Mouse (Mus musculus) testis, postnatal 10 days (tissue): ENCODE results near the gene Tmem243.

Source experiments
- DNase-seq: peaks from one replicate; pipeline ENCODE4 v3.0.0; 2021; ENCODE audit warnings: low spot score

The Tmem243 gene

GRCm38 (mm10) chr5:9100207-9100848 is at the start of gene Tmem243:
Tmem243 (plus strand) TSS chr5:9100668.
- peak; percentile 88 for DNase-seq

GRCm38 (mm10) chr5:9056020-9056660 is 44.3 kb upstream of the Tmem243 start:
- peak; percentile 67 for DNase-seq

- no peak for DNase-seq
These were observed 43.1 kb upstream of the Tmem243 start for GRCm38 (mm10) chr5:9057277-9057879.

GRCm38 (mm10) chr5:9059303-9060023 is 41.0 kb upstream of the Tmem243 start:
- no peak for DNase-seq

- DNase-seq: no peak
These were observed 40.2 kb upstream of the Tmem243 start for GRCm38 (mm10) chr5:9060228-9060627.

- DNase-seq: no peak
These were observed 36.3 kb upstream of the Tmem243 start for GRCm38 (mm10) chr5:9064217-9064616.

GRCm38 (mm10) chr5:9068886-9069285 is 31.6 kb upstream of the Tmem243 start:
- DNase-seq: no peak

- DNase-seq: no peak
These were observed 30.8 kb upstream of the Tmem243 start for GRCm38 (mm10) chr5:9069599-9070209.

- DNase-seq: no peak
These were observed 29.1 kb upstream of the Tmem243 start for GRCm38 (mm10) chr5:9071360-9071759.

- DNase-seq: no peak
These were observed 27.2 kb upstream of the Tmem243 start for GRCm38 (mm10) chr5:9073177-9073854.

- DNase-seq: no peak
These were observed 20.5 kb upstream of the Tmem243 start for GRCm38 (mm10) chr5:9079773-9080501.

GRCm38 (mm10) chr5:9086924-9087719 is 13.3 kb upstream of the Tmem243 start:
- no peak for DNase-seq

- DNase-seq: no peak
These were observed 9.9 kb upstream of the Tmem243 start for GRCm38 (mm10) chr5:9090493-9091106.

GRCm38 (mm10) chr5:9092716-9093115 is 7.8 kb upstream of the Tmem243 start:
- DNase-seq: no peak

GRCm38 (mm10) chr5:9093490-9093889 is 7.0 kb upstream of the Tmem243 start:
- no peak for DNase-seq

- peak; percentile 69 for DNase-seq
These were observed 657 bp downstream of the Tmem243 start for GRCm38 (mm10) chr5:9100849-9101801.

- no peak for DNase-seq
These were observed 2.2 kb downstream of the Tmem243 start for GRCm38 (mm10) chr5:9102696-9103095.

GRCm38 (mm10) chr5:9103958-9104357 is 3.5 kb downstream of the Tmem243 start:
- DNase-seq: no peak

GRCm38 (mm10) chr5:9106806-9107205 is 6.3 kb downstream of the Tmem243 start:
- DNase-seq: no peak
